Comparison of ENCODE assay signal across 7 mouse cellular contexts in the genomic region with DNA sequence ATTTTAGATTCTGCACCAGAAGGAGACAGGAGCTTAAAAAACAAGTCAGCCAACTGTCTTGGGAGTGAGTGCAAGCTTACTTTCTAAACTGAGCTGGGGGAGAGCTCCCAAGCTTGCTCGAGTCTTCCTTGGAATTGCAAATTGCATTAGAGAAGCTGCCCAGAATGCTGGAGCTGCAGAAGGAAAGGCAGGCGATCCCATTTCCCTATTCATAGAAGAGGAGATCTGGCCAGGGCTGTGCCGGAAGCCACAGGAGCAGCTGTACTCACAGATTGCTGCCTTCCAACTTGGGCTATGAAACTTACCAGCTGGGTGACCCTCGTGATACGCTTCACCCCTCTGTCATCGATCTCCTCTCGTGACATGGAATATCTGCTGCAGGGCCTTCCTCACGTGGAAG.
DNase-seq lines count a peak whose midpoint lies in the region; ATAC-seq and TF ChIP-seq lines count a peak whose summit lies in the region.

No protein-coding gene starts in this region.

- 15% methylated on average over 8 of the region's 8 CpGs for WGBS in kidney, embryonic 14.5 days
- WGBS in liver, embryonic 11.5 days: 27% methylated on average over 8 of the region's 8 CpGs
- 41% methylated on average over 8 of the region's 8 CpGs for WGBS in stomach, postnatal 0 days

- peak; percentile 73 for DNase-seq in brain, adult 2 months (ENCODE audit: low read depth, low spot score)
- peak; percentile 28 to 64 for DNase-seq in frontal cortex, adult 2 months (ENCODE audit: extremely low spot score in 1 of 2, low spot score in 1 of 2)
- peak; percentile 36 for DNase-seq in liver, embryonic 11.5 days (ENCODE audit: low spot score)
- DNase-seq in stomach, postnatal 0 days (ENCODE audit: low spot score): peak; percentile 13
- DNase-seq in B cell, adult 2 months: no peak
- DNase-seq in c-Kit-positive CD71-positive TER-119-positive erythroid progenitor cells, embryonic 14.5 days (ENCODE audit: low spot score): no peak

- H3K4me1 ChIP-seq in kidney, embryonic 14.5 days (ENCODE audit: control insufficient read depth, insufficient read depth, low read length): peaks cover 17% of the 10 kb centered on the region
- H3K4me1 ChIP-seq in liver, embryonic 11.5 days (replicated peaks; ENCODE audit: control insufficient read depth, insufficient read depth, low read length): peaks cover 4% of the 10 kb centered on the region
- H3K4me1 ChIP-seq in stomach, postnatal 0 days (replicated peaks; ENCODE audit: control insufficient read depth, insufficient read depth): peaks cover 5% of the 10 kb centered on the region; the same call in 1 of the 2 replicates

- ATAC-seq in kidney, embryonic 14.5 days (ENCODE audit: low FRiP score, low TSS enrichment): peak; percentile 68; the same call in 1 of the 2 replicates
- no peak; the same call in 1 of the 2 replicates for ATAC-seq in liver, embryonic 11.5 days (replicated peaks; ENCODE audit: low FRiP score)
- ATAC-seq in stomach, postnatal 0 days (ENCODE audit: low FRiP score, low TSS enrichment): no peak

- no peak for TF ChIP-seq CTCF in stomach, postnatal 0 days (IDR thresholded peaks at IDR 0.05; ENCODE audit: low read depth)

- H3K9me3 ChIP-seq in kidney, embryonic 14.5 days (ENCODE audit: control insufficient read depth, low read length): no peaks in the 10 kb centered on the region
- H3K9me3 ChIP-seq in liver, embryonic 11.5 days (ENCODE audit: control insufficient read depth, low read length): no peaks in the 10 kb centered on the region
- H3K9me3 ChIP-seq in stomach, postnatal 0 days (ENCODE audit: control insufficient read depth, low read length): no peaks in the 10 kb centered on the region

- no peak overlapping the region; the same call in 1 of the 2 replicates for H3K27ac ChIP-seq in kidney, embryonic 14.5 days (ENCODE audit: low read depth, low read length)
- H3K27ac ChIP-seq in liver, embryonic 11.5 days (ENCODE audit: low read depth, low read length): no peak overlapping the region
- H3K27ac ChIP-seq in stomach, postnatal 0 days (replicated peaks): no peak overlapping the region

- H3K4me3 ChIP-seq in kidney, embryonic 14.5 days (ENCODE audit: low read length): no peak overlapping the region
- H3K4me3 ChIP-seq in liver, embryonic 11.5 days (ENCODE audit: low read depth, low read length): no peak overlapping the region
- no peak overlapping the region for H3K4me3 ChIP-seq in stomach, postnatal 0 days (ENCODE audit: low read depth, low read length)

- H3K36me3 ChIP-seq in kidney, embryonic 14.5 days (ENCODE audit: control insufficient read depth, insufficient read depth, low read length): no peaks in the 10 kb centered on the region
- H3K36me3 ChIP-seq in liver, embryonic 11.5 days (ENCODE audit: control insufficient read depth, insufficient read depth, low read length): no peaks in the 10 kb centered on the region
- no peaks in the 10 kb centered on the region for H3K36me3 ChIP-seq in stomach, postnatal 0 days (ENCODE audit: control insufficient read depth, insufficient read depth, low read length)

- H3K9ac ChIP-seq in kidney, embryonic 14.5 days (ENCODE audit: low read depth, low read length): no peak overlapping the region
- no peak overlapping the region for H3K9ac ChIP-seq in liver, embryonic 11.5 days (ENCODE audit: low read depth, low read length)
- H3K9ac ChIP-seq in stomach, postnatal 0 days (ENCODE audit: low read length): no peak overlapping the region

- H3K4me2 ChIP-seq in kidney, embryonic 14.5 days (replicated peaks; ENCODE audit: low read depth, low read length): no peak overlapping the region
- H3K4me2 ChIP-seq in liver, embryonic 11.5 days: no peak overlapping the region
- no peak overlapping the region for H3K4me2 ChIP-seq in stomach, postnatal 0 days (replicated peaks; ENCODE audit: low read depth)

- H3K27me3 ChIP-seq in kidney, embryonic 14.5 days (ENCODE audit: control insufficient read depth, insufficient read depth, low read length): no peaks in the 10 kb centered on the region
- H3K27me3 ChIP-seq in liver, embryonic 11.5 days (replicated peaks; ENCODE audit: control insufficient read depth, insufficient read depth, low read length): no peaks in the 10 kb centered on the region
- H3K27me3 ChIP-seq in stomach, postnatal 0 days (ENCODE audit: control insufficient read depth, insufficient read depth, low read length): no peaks in the 10 kb centered on the region

- TF ChIP-seq EP300 in stomach, postnatal 0 days (optimal IDR thresholded peaks at IDR 0.05): no peak

Comparison
In these comparisons a context has a peak if more than half of its experiments do, and no peak if none do; other contexts are left out.
1. DNase-seq: peak in brain, adult 2 months (single experiment), frontal cortex, adult 2 months (2 of 2), liver, embryonic 11.5 days (single experiment) and stomach, postnatal 0 days (single experiment); none in B cell, adult 2 months (0 of 2) and c-Kit-positive CD71-positive TER-119-positive erythroid progenitor cells, embryonic 14.5 days (single experiment).